Mouse (Mus musculus) activated CD4-positive, CD25-positive, alpha-beta regulatory T cell, adult 9 weeks (primary cell): ENCODE measurements around the gene Dus1l. TPM values are rescaled to one million over a fixed set of nuclear protein-coding genes. Genes with fewer than 3 reads are reported as not detected.

Experiments
- polyA plus RNA-seq: library from polyadenylated mRNA; unstranded; fragments of 100-300 nt; shearing (Covaris generic); gene quantifications from one replicate; pipeline ENCODE4 v1.2.1, GENCODE M21; 2017

Gene Dus1l
- polyA plus RNA-seq: 70.6 TPM

GRCm38 (mm10) chr11:120795756-120796613 lies at the start of gene Dus1l:
Gene Dus1l, minus strand, starts transcription at chr11:120796403.

GRCm38 (mm10) chr11:120823956-120824786 lies 28.0 kb upstream of the Dus1l start, which contains the start of gene Fasn:
Gene Fasn, minus strand, starts transcription at chr11:120824547.

GRCm38 (mm10) chr11:120784064-120784791 lies 12.0 kb downstream of the Dus1l start, which contains the start of the genes Rfng and Gps1:
Gene Rfng, minus strand, starts transcription at chr11:120784207.
Gene Gps1, plus strand, starts transcription at chr11:120784272.

GRCm38 (mm10) chr11:120762672-120763041 lies 33.5 kb downstream of the Dus1l start, which contains the start of gene Hmga1b:
Gene Hmga1b, plus strand, starts transcription at chr11:120762794.

Other genes starting within 250 kb of the Dus1l start
- 101 TPM for gene Mcrip1, start 246.7 kb downstream of the Dus1l start, polyA plus RNA-seq
- gene Ppp1r27, start 245.3 kb downstream of the Dus1l start, polyA plus RNA-seq: not detected
- 240 TPM for gene P4hb, start 223.2 kb downstream of the Dus1l start, polyA plus RNA-seq
- 868 TPM for gene Arhgdia, start 214.8 kb downstream of the Dus1l start, polyA plus RNA-seq
- gene Alyref, start 198.0 kb downstream of the Dus1l start, polyA plus RNA-seq: 6.0 TPM
- 135 TPM for gene Anapc11, start 198.0 kb downstream of the Dus1l start, polyA plus RNA-seq
- gene Npb, start 187.9 kb downstream of the Dus1l start, polyA plus RNA-seq: 0.55 TPM
- 156 TPM for gene Pcyt2, start 178.5 kb downstream of the Dus1l start, polyA plus RNA-seq
- gene Sirt7, start 171.2 kb downstream of the Dus1l start, polyA plus RNA-seq: 199 TPM
- gene Mafg, start 162.8 kb downstream of the Dus1l start, polyA plus RNA-seq: 11.0 TPM
- 0.64 TPM for gene Pycr1, start 152.6 kb downstream of the Dus1l start, polyA plus RNA-seq
- not detected for gene Myadml2, start 148.2 kb downstream of the Dus1l start, polyA plus RNA-seq
- gene Notum, start 135.2 kb downstream of the Dus1l start, polyA plus RNA-seq: not detected
- 132 TPM for gene Aspscr1, start 123.4 kb downstream of the Dus1l start, polyA plus RNA-seq
- 117 TPM for gene Cenpx, start 82.7 kb downstream of the Dus1l start, polyA plus RNA-seq
- gene Lrrc45, start 82.5 kb downstream of the Dus1l start, polyA plus RNA-seq: 70.9 TPM
- not detected for gene Rac3, start 74.9 kb downstream of the Dus1l start, polyA plus RNA-seq
- gene Dcxr, start 69.1 kb downstream of the Dus1l start, polyA plus RNA-seq: 19.4 TPM
- gene Cbr2, start 64.3 kb downstream of the Dus1l start, polyA plus RNA-seq: not detected
- gene Hmga1b, start 33.6 kb downstream of the Dus1l start, polyA plus RNA-seq: 1.3 TPM
- 2.7 TPM for gene Rfng, start 12.2 kb downstream of the Dus1l start, polyA plus RNA-seq
- 152 TPM for gene Gps1, start 12.1 kb downstream of the Dus1l start, polyA plus RNA-seq
- gene Fasn, start 28.1 kb upstream of the Dus1l start, polyA plus RNA-seq: 68.8 TPM
- gene Ccdc57, start 136.5 kb upstream of the Dus1l start, polyA plus RNA-seq: 0.50 TPM
- 24.1 TPM for gene Slc16a3, start 152.1 kb upstream of the Dus1l start, polyA plus RNA-seq
- 127 TPM for gene Csnk1d, start 194.9 kb upstream of the Dus1l start, polyA plus RNA-seq
- 68.3 TPM for gene Cd7, start 243.0 kb upstream of the Dus1l start, polyA plus RNA-seq